Mouse (Mus musculus): ENCODE measurements around the gene Acadl.

GRCm38 (mm10) chr1:66898261-66898660 lies 35.2 kb upstream of the Acadl start:
- TF ChIP-seq CTCF (IDR thresholded peaks at IDR 0.05; ENCODE audit: low read depth, low read length) (no peak), GATA1 (IDR thresholded peaks at IDR 0.05; ENCODE audit: borderline replicate concordance, low read length) (no peak), POLR2AphosphoS5 (IDR thresholded peaks at IDR 0.05; ENCODE audit: insufficient replicate concordance, low read depth, low read length) (no peak), TAL1 (conservative IDR thresholded peaks at IDR 0.05; ENCODE audit: low read depth, low read length) (no peak)

All from G1E (cell line).